Mouse (Mus musculus) embryonic fibroblast, embryonic 13.5 days (primary cell): ENCODE data around the gene Josd2.

Experiments
- CTCF ChIP-seq: IDR thresholded peaks from 2 replicates; pipeline ENCODE4 v1.5.1; 2011; ENCODE audit warnings: mild to moderate bottlenecking, control low read depth, low read length, moderate library complexity, borderline replicate concordance; ENCODE audit not compliant: insufficient read depth
- POLR2A ChIP-seq: IDR thresholded peaks from 2 replicates; pipeline ENCODE4 v1.6.1; 2011; ENCODE audit warnings: low read depth, mild to moderate bottlenecking, control low read depth, low read length, moderate library complexity

DNA sequence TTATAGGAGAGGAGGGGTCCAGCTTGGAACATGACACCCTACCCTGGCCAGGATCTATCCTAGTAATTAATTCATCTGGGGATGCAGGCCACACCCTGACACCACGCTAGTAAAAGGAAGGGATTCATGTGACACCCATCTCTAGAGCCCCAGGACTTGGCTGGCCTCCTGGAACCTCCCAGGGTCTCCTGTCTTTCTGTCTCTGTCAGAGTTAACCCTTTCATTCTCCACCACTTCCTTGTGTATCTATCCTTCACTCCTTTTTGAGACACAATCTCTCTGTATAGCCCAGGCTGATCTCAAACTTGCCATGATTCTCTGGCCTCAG lies 4.7 kb downstream of the Josd2 start:
- TF ChIP-seq CTCF: no peak
- TF ChIP-seq POLR2A: no peak
